Mouse (Mus musculus): Measurements from ENCODE around the gene Gm20532. TPM values are rescaled to one million over a fixed set of nuclear protein-coding genes. Genes with fewer than 3 reads are reported as not detected.
A peak's percentile ranks its signal among the peaks of the same experiment; 100 is the strongest.

The Gm20532 gene
- total RNA-seq, 2 experiments from 2014 or later = not detected

DNA sequence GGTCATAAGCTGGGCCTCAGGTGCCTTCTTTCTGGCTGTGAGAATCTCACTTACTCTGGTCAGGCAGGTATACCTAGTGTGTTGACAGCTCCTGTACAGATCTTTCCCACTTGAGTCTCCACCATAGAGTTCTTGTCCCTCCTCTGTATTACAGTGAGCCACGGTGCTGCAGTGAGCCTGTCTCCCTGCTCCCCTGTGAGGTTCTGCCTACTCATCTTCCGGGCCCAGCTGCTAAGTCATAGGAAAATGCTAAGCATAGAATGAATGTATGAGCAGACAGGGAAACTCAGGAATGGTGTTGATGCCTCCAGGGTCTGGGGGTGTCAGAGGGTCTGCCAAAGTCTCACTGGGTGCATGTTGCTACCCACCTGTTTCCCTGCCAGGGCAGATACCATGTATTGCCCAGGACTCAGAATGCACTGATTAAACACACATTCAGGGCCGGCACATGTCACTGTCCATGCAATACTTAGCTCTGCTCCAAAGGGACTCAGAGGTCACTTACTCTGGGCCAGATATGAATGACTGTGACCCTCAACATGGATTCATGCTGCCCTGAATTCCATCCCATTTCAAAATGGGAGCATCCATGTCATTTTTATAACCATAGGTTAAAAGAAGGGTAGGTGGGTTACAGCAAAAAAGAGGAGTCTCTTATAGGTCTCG, 29.2 kb downstream of the Gm20532 start:
- no peak for DNase-seq (ENCODE audit: low spot score in 2 of 2)

- DNase-seq (ENCODE audit: low spot score in 2 of 2) = no peak
Measured at GRCm38 (mm10) chr2:26617331-26617730, 30.9 kb downstream of the Gm20532 start.

DNA sequence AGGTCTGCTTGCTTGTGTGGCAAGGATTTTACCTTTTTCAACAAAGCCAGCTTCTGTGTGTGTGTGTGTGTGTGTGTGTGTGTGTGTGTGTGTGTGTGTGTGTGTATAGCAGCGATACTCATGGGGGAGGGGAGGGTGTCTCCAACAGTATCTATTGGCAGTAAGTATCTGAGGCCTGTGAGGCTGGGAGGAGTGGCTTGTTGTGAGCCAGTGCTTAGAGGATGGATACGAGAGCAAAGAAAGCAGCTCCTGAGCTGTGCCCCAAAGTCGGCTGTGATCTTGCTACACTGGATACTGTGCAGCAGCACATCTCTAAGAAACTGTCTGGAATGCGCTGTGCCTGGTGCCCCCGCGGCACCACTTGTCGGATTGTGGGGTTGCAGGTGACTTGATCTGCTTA, 31.5 kb downstream of the Gm20532 start:
- no peak for DNase-seq (ENCODE audit: low spot score in 2 of 2)

DNA sequence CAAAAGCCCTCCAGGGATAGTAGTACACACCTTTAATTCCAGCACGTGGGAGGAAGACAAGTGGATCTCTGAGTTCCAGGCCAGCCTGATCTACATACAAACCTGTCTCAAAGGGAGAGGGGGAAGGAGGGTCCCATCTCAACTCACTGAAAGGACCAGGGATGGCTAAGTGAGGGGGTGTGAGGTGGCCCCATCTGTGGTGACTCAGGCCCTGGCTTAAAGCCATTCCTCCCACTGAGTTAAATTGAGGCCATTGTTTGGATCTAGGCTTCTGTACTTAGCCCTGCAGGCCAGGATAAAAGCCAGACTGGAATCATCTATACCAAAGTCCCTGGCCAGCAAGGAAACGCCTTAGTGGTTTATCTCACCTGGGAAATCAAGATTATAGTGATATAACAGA, 34.8 kb downstream of the Gm20532 start:
- no peak for DNase-seq (ENCODE audit: low spot score in 2 of 2)

DNA sequence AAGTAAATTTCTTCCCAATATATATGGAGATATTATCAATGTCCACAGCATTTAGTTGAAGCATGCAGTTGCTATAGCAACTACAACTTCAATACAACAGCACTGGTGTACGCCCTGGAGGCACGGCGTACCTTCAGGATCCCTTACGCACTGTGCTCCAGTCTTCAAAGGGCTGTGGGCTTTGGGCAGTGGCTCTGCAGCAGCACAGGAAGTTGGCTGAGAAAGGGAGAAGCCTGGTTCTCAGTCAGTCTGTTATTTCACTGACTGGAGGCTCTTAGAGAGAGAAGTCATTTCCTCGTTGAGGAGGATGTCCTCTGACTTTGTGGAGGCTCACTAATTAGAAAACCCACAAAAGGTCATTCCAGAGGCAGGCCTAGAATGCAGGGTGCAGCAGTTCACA, 36.5 kb downstream of the Gm20532 start:
- no peak for DNase-seq (ENCODE audit: low spot score in 2 of 2)

GRCm38 (mm10) chr2:26625419-26625818, 39.0 kb downstream of the Gm20532 start:
- no peak for DNase-seq (ENCODE audit: low spot score in 2 of 2)

DNA sequence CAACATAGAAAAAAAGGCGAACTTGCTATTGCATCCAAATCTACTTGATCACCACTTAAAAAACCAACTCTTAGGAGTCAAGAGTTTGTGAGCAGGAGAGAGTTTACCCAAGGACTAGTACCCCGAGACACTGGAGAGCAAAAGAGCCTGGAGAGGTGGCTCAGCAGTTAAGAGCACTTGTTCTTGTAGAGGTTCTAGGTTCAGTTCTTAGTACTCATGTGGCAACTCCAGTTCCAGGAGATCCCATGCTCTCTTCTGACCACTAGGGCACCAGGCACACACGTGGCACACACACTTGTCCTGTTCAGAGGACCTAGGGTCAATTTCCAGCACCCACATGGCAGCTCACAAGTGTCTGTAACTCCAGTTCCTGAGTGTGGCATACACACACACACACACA, 39.6 kb downstream of the Gm20532 start:
- DNase-seq (ENCODE audit: low spot score in 2 of 2) = no peak

DNA sequence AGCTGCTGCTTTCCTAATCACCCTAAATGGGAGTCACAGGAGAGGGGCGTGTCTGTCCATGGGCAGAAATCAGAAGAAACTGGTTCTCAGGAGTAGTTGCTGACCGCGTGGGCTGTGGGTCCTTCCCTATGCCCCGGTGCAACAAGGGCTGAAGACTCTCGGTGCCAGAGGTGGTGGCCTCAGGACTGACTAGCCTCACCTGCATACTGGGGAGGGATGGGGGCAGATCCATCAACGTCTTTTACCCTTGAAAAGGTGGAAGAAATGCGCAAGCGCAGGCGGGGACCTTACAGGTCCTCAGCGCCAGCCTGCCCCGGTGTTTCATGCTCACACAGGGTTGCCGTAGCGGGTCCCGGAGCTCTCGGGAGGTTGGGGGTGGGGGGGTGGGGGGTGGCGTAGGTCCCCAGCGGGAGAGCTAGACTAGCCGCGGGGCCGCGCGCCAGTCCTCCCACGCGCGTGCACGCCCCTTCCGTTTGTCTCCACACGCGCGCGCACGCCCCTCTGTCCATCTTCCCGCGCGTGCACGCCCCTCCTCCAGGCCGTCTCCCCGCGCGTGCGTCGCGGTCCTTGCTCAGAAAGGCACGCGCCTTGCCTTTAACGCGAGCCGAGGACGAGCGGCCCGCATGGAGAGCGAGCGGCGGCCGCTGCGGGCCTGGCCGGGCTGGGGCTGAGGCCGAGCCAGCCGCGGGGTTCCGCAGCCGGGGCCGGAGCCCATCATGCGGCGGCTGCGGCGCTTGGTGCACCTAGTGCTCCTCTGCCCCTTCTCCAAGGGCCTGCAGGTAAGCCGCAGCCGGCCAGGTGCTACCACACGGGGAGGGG, 41.7 kb downstream of the Gm20532 start, which contains the start of gene Fam69b:
Gene Fam69b (plus strand): TSS at position 537 of the 819 bp plus-strand sequence.
- DNase-seq (ENCODE audit: low spot score in 2 of 2) = peak; percentile 47 to 72

DNA sequence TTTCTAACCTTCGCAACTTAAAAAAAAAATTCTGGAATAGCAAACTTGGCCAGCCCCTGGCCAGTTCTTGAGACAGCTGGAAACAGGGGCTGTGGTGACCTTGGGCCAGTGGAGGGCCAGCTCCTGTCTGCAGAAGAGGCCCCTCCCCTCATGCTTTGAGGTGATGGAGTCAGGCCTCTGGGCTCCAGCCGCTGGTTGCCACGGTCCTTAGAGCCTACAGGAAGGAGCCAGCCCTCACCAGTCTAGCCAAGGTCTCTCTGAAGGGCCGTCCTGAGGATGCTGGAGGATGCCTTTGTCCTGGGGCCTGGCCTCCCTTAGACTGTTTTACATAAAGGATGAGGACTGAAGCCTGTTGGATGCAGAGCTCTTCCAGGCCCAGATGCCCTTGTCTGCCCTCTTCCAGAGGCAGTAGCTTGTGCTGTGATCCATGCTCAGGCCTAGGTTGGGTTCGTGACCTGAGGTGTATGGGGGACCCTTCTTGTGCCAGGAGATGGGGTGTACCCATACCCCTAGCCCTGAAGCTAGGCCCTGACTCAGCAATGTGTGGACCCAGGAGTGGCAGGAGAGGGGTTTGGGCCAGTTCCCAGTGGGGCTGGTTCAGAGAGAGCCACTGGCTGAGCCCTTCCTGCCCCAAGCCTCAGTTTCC, 42.5 kb downstream of the Gm20532 start:
- peak in 1 of 2 experiments; percentile 18 for DNase-seq (ENCODE audit: low spot score in 2 of 2)

- no peak for DNase-seq (ENCODE audit: low spot score in 2 of 2)
Measured at GRCm38 (mm10) chr2:26632541-26633395, 46.3 kb downstream of the Gm20532 start.

DNA sequence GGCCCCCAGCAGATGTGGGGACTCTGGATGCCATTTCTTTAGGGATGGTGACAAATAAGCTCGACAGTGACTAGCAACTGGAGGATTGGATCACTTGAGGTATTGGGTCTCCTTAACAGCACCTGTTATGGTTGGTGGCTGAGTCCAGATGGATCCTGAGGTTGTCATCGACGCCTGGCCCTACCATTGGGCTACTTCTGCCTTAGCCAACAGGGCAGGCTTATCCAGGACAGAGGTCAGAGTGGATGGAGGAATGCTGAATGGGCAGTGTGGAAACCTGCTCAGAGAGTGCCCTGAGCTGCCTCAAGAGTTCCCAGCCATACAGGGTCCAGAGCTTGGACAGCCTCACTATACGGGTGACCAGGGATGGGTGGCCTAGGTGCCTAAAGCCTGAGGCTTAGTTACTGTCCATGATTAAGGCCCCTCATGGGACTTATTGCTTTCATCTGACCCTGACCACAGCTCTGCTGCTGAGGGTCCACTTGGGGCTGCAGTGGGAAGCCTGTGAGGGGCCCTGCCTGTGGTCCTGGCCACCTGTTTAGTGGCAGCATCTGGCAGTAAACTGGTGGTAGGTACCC, 47.6 kb downstream of the Gm20532 start:
- no peak for DNase-seq (ENCODE audit: low spot score in 2 of 2)

GRCm38 (mm10) chr2:26634629-26635488, 48.4 kb downstream of the Gm20532 start:
- no peak for DNase-seq (ENCODE audit: low spot score in 2 of 2)

DNA sequence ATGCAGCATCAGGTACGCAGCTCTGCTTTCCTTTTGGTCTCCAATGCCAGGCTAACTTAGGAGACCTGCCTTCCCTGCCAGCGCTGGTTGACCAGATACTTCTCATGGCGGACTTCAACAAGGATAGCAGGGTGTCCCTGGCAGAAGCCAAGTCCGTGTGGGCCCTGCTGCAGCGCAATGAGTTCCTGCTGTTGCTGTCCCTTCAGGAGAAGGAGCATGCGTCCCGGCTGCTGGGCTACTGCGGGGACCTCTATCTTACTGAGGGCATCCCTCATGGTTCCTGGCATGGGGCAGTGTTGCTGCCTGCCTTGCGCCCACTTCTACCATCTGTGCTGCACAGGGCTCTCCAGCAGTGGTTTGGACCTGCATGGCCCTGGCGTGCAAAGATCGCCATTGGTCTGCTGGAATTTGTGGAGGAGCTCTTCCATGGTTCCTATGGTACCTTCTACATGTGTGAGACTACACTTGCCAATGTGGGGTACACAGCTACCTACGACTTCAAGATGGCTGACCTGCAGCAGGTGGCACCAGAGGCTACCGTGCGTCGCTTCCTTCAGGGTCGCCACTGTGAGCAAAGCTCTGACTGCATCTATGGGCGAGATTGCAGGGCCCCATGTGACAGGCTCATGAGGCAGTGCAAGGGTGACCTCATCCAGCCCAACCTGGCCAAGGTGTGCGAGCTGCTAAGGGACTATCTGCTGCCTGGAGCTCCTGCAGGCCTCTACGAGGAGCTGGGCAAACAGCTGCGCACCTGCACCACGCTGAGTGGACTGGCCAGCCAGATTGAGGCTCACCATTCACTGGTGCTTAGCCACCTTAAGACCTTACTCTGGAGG, 49.3 kb downstream of the Gm20532 start:
- no peak for DNase-seq (ENCODE audit: low spot score in 2 of 2)

DNA sequence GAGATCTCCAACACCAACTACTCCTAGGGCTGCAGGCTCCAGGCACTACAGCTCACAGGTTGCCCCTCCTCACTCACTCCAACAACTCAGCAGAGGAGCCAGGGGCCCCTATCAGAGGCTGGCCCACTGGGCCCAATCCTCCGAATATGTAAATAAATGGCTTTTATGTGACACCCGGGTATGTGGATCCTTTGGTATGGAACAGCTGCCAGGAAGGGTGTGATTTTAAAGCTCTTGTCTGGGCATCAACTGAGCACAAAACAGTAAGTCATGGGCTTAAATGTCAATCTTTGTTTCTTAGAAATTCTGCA, 49.8 kb downstream of the Gm20532 start:
- DNase-seq (ENCODE audit: low spot score in 2 of 2) = no peak

GRCm38 (mm10) chr2:26637316-26637932, 51.0 kb downstream of the Gm20532 start:
- no peak for DNase-seq (ENCODE audit: low spot score in 2 of 2)

DNA sequence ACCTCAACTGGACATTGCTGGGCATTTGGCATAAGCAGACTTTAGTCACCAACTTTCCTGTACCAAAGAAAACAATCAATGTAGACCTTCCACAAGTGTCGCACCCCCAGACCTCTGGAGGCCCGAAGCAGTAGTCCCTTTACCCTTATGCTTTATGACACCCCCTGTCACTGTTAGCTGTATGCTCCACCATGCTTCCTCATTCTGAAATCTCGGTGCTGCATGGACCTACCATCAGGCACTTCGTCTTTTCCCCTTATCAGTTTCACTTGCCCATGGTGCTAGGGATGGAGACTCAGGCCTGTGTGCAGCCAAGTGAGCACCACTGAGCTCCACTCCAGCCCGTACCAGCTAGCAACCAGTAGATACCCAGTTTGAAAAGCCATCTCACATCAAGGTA, 51.6 kb downstream of the Gm20532 start:
- no peak for DNase-seq (ENCODE audit: low spot score in 2 of 2)

GRCm38 (mm10) chr2:26638572-26638971, 52.1 kb downstream of the Gm20532 start:
- DNase-seq (ENCODE audit: low spot score in 2 of 2) = no peak

- DNase-seq (ENCODE audit: low spot score in 2 of 2) = no peak
Measured at GRCm38 (mm10) chr2:26639083-26639482, 52.6 kb downstream of the Gm20532 start.
